Mouse (Mus musculus): Measurements from ENCODE around the gene Xrcc1. TPM values are rescaled to one million over a fixed set of nuclear protein-coding genes. Genes with fewer than 3 reads are reported as not detected.

Gene Xrcc1
- polyA plus RNA-seq (2015; fragmentation: Nextera tagmentation; extraction: Ambion mirVana) = 35.5 and 44.2 TPM in 2 replicates

DNA sequence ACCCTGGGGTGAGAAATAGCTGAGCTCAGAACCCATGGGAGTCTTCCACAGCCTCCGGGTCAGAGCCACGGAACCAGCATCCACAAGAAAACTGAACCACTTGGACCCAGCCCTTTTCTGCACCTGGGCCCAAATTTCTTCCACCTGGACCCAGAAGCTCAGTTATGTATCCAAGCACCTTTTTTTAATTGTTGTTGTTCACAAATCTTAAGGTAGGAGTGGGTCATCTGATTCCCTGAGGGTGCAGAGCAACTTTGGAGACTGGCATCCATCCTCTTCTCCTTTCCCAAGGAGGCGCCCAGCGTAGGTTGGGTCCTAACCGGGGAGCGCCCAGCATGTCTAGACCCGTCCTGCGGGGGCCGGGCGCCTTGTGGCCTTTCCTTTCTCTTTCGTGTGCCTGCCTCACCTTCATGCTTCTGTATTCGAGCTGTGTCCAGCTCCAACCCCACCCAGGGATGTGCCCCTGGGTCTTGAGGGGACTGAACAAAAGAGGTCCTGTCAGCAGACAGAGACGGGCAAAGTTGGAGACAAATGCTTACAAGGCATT is at the start of gene Xrcc1, which contains the start of gene Pinlyp:
TSS of gene Xrcc1 (plus strand) at position 222 of the 547 bp plus-strand sequence.
TSS of gene Pinlyp (minus strand) at position 51 of the 547 bp plus-strand sequence.

DNA sequence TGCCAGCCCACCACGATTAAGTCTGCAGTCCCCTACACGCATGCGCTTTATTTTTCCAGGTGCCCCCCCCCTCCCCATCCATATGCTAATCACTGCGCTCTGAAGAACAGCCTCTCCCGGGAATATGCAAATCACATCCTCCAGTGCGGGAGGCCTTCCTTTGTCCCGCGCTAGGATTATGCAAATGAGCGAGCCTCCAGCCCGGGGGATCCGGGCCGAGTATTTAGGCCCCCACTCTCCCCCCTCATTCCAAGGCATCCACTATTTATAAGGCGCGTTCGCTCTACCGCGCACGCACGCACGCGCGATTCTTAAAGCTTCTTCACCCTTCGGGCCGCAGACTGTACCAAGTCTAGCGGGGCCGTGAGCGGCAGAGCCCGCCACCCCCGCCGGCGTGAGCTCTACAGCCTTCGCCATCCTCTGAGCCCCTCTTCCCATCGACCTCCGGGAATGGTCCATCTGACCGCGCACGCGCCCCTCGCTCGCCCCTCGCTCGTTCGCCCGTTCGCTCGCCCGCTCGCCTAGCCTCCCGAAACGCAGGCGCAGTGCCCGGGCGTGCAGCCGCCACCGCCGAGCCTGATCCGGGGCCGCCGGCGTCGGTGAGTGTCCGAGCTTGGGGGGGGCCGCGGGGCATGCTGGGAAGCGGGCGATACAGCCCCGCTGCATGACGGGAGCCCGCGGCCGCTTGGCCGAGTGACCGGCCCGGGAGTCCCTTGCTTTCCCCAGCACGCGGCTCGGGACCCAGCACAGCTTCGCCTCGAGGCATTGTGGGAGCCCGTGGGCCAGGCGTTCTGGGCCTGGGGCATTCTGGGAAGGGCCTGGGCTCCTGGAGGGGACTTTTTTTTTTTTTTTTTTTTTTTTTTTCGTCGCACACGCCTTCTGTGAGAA is 39.0 kb upstream of the Xrcc1 start, which contains the start of gene Zfp428:
TSS of gene Zfp428 (plus strand) at position 169 of the 888 bp plus-strand sequence.

DNA sequence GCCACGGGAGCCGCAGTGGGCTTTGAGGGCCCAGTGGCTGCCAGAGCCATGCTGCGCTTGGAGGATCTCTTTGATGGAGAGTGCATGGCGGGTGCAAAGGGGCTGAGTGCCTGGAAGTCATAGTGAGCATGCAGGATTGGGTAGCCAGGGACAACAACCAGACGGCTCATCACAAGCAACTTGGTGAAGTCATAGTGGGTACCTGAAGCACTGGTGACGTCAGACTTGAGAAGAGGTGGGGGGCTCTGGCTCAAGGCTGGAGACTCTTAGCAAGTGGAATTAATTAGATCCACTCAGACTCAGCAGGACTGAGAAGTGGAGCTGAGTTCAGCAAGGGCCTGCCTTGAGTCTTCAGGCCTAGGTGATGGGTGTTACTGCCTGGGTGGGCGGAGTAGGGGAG is 33.7 kb upstream of the Xrcc1 start, which contains the start of gene AC161166.1:
TSS of gene AC161166.1 (minus strand) at position 101 of the 400 bp plus-strand sequence.

GRCm38 (mm10) chr7:24530062-24530931 is 15.8 kb upstream of the Xrcc1 start, which contains the start of gene Irgq:
Irgq (plus strand) TSS chr7:24530689.

DNA sequence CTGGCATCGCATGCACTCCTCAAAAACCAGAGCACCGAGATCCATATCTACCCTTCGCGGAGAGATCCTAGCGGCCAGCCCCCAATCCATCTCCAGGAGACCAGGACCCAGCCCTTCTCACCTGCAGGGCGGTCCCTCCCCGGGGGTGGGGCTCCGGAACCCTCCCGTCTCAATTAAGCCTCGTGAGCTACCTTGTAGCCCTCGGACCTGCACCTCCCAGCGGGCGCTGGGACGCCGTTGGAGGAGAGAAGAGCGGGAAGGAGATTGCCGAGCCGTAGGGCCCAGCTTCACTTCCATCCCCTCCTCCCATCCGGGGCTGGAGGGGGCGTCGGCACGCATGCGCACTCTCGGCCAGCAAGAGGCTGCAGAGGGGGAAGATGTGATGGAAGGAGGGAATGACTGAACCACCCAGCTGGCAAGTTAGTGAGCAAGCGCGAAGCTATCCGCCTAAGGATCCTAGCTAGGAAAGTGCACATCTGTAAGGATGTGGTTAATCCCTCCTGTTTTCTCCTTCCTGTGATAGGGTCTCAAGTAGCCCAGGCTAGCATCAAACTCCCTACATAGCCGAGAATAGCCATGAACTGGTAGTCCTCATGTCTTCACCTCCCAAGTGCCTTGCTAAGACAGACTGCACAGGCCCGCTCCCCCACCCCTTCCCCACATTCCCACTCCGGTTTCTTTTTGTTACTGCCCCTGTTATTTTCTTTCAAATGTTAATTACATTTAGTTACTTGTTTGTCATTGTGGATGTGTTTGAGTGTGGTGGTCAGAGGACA is 41.4 kb downstream of the Xrcc1 start, which contains the start of the genes Ethe1 and Zfp575:
TSS of gene Ethe1 (plus strand) at position 214 of the 776 bp plus-strand sequence.
TSS of gene Zfp575 (minus strand) at position 312 of the 776 bp plus-strand sequence.

GRCm38 (mm10) chr7:24610144-24610878 is 64.2 kb downstream of the Xrcc1 start, which contains the start of gene Phldb3:
Phldb3 (plus strand) TSS chr7:24610763.

Other genes starting within 250 kb of the Xrcc1 start
- gene Zfp61, start 245.1 kb upstream of the Xrcc1 start, polyA plus RNA-seq (2015; fragmentation: Nextera tagmentation; extraction: Ambion mirVana) = 12.2 and 18.2 TPM in 2 replicates
- 6.7 and 7.9 TPM in 2 replicates for gene Zfp94, start 229.6 kb upstream of the Xrcc1 start, polyA plus RNA-seq (2015; fragmentation: Nextera tagmentation; extraction: Ambion mirVana)
- 0.14 TPM in 1 of 2 replicates, not detected in the other for gene Tescl, start 212.4 kb upstream of the Xrcc1 start, polyA plus RNA-seq (2015; fragmentation: Nextera tagmentation; extraction: Ambion mirVana)
- 0.14 TPM in 1 of 2 replicates, not detected in the other for gene Lypd5, start 197.1 kb upstream of the Xrcc1 start, polyA plus RNA-seq (2015; fragmentation: Nextera tagmentation; extraction: Ambion mirVana)
- 3.2 and 7.2 TPM in 2 replicates for gene Kcnn4, start 176.0 kb upstream of the Xrcc1 start, polyA plus RNA-seq (2015; fragmentation: Nextera tagmentation; extraction: Ambion mirVana)
- gene Smg9, start 146.7 kb upstream of the Xrcc1 start, polyA plus RNA-seq (2015; fragmentation: Nextera tagmentation; extraction: Ambion mirVana) = 11.1 and 18.4 TPM in 2 replicates
- not detected in 2 replicates for gene Irgc1, start 94.0 kb upstream of the Xrcc1 start, polyA plus RNA-seq (2015; fragmentation: Nextera tagmentation; extraction: Ambion mirVana)
- gene Plaur, start 83.8 kb upstream of the Xrcc1 start, polyA plus RNA-seq (2015; fragmentation: Nextera tagmentation; extraction: Ambion mirVana) = 9.6 and 13.0 TPM in 2 replicates
- gene Cadm4, start 64.3 kb upstream of the Xrcc1 start, polyA plus RNA-seq (2015; fragmentation: Nextera tagmentation; extraction: Ambion mirVana) = 5.0 and 8.1 TPM in 2 replicates
- gene Zfp428, start 39.3 kb upstream of the Xrcc1 start, polyA plus RNA-seq (2015; fragmentation: Nextera tagmentation; extraction: Ambion mirVana) = 24.2 and 36.0 TPM in 2 replicates
- 0.11 TPM in 1 of 2 replicates, not detected in the other for gene AC161166.1, start 33.8 kb upstream of the Xrcc1 start, polyA plus RNA-seq (2015; fragmentation: Nextera tagmentation; extraction: Ambion mirVana)
- 5.6 and 6.5 TPM in 2 replicates for gene Irgq, start 15.6 kb upstream of the Xrcc1 start, polyA plus RNA-seq (2015; fragmentation: Nextera tagmentation; extraction: Ambion mirVana)
- 0.28 and 0.41 TPM in 2 replicates for gene Pinlyp, start 171 bp upstream of the Xrcc1 start, polyA plus RNA-seq (2015; fragmentation: Nextera tagmentation; extraction: Ambion mirVana)
- gene Ethe1, start 41.3 kb downstream of the Xrcc1 start, polyA plus RNA-seq (2015; fragmentation: Nextera tagmentation; extraction: Ambion mirVana) = 20.5 and 25.9 TPM in 2 replicates
- gene Zfp575, start 41.4 kb downstream of the Xrcc1 start, polyA plus RNA-seq (2015; fragmentation: Nextera tagmentation; extraction: Ambion mirVana) = 2.8 and 5.6 TPM in 2 replicates
- gene Phldb3, start 64.5 kb downstream of the Xrcc1 start, polyA plus RNA-seq (2015; fragmentation: Nextera tagmentation; extraction: Ambion mirVana) = 0.30 and 0.36 TPM in 2 replicates
- gene Lypd3, start 90.3 kb downstream of the Xrcc1 start, polyA plus RNA-seq (2015; fragmentation: Nextera tagmentation; extraction: Ambion mirVana) = 1.6 and 2.0 TPM in 2 replicates
- gene Tex101, start 130.4 kb downstream of the Xrcc1 start, polyA plus RNA-seq (2015; fragmentation: Nextera tagmentation; extraction: Ambion mirVana) = not detected in 2 replicates
- not detected in 2 replicates for gene BC049730, start 163.0 kb downstream of the Xrcc1 start, polyA plus RNA-seq (2015; fragmentation: Nextera tagmentation; extraction: Ambion mirVana)
- not detected in 2 replicates for gene Gm4763, start 180.6 kb downstream of the Xrcc1 start, polyA plus RNA-seq (2015; fragmentation: Nextera tagmentation; extraction: Ambion mirVana)
- gene Cd177, start 214.0 kb downstream of the Xrcc1 start, polyA plus RNA-seq (2015; fragmentation: Nextera tagmentation; extraction: Ambion mirVana) = 0.63 and 0.84 TPM in 2 replicates
- 0.36 and 0.82 TPM in 2 replicates for gene Ceacam10, start 230.9 kb downstream of the Xrcc1 start, polyA plus RNA-seq (2015; fragmentation: Nextera tagmentation; extraction: Ambion mirVana)